Mouse (Mus musculus) liver, adult 2 months (tissue): ENCODE results near the gene Rsad1.

Source experiments
- CTCF ChIP-seq: fragments of 200-500 bp; IDR thresholded peaks from 2 replicates; pipeline ENCODE4 v1.5.1; 2011; ENCODE audit warnings: low read depth, low read length, control low read depth
- POLR2A ChIP-seq: fragments of 200-500 bp; IDR thresholded peaks from 2 replicates; pipeline ENCODE4 v1.6.1; 2011; ENCODE audit warnings: low read length, control low read depth; ENCODE audit not compliant: insufficient read depth; ENCODE audit errors: extremely low read depth

- TF ChIP-seq CTCF, result no peak
- TF ChIP-seq POLR2A, result no peak
Measured at GRCm38 (mm10) chr11:94574560-94574959, 25.5 kb upstream of the Rsad1 start.
